8 mouse cellular contexts compared by ENCODE assay signal in the genomic region with DNA sequence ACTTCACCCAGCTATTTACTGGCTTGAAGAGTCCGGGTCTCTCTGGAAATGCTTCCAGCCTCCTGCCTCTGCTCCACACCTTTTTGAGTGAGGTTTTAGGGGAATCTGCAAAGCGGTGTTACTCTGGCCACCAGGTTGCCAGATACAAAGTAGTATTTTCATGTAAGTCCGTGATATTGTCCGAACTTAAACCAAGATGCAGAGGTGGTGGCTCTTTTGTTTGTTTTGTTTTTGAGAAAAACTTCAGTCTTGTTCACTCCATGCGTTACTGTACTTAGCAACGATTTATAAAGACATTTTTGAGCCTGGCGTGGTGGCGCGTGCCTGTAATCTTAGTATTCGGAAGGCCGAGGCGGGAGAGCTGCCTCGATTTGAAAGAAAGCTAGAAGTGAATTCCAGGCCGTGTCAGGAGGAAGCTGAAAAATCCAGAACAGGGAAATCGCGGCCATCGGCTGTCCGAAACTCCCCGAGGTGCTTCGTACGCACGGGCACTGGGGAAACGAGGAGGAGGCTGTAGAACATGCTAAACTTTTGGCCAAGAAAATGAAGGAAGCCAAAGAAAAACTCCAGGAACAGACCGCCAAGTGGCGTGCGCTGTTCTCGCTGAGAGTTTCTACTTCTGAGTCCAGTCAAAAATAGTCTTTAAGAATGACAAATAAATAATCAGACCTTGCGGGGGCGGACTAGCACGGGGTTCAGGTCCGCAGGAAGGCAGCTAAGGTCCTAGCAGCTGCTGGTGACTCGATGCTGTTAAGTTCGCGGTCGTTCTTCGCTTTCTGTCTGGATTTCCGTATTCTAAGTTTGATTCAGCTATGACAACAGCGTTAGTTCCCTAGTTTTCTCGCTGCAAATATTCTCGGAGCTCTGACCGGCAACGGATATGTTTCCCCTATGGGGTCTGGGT. TPM values are rescaled to one million over a fixed set of nuclear protein-coding genes. Genes with fewer than 3 reads are reported as not detected.
DNase-seq lines count a peak whose midpoint lies in the region; ATAC-seq and TF ChIP-seq lines count a peak whose summit lies in the region.

No protein-coding gene starts in this region.

- peak overlapping the region; percentile 74 for H3K4me3 ChIP-seq in bone marrow macrophage, adult 2 months (ENCODE audit: insufficient read depth, low read length)
- H3K4me3 ChIP-seq in forebrain, postnatal 0 days (ENCODE audit: low read depth, low read length): peak overlapping the region; percentile 37
- H3K4me3 ChIP-seq in kidney, postnatal 0 days (replicated peaks; ENCODE audit: low read depth, low read length): peak overlapping the region; percentile 49
- H3K4me3 ChIP-seq in stomach, postnatal 0 days (ENCODE audit: low read depth, low read length): peak overlapping the region; percentile 56

- TF ChIP-seq POLR2A in bone marrow macrophage, adult 2 months (IDR thresholded peaks at IDR 0.05; ENCODE audit: borderline replicate concordance, low read depth, low read length): no peak

- WGBS in forebrain, postnatal 0 days: 1% methylated on average over 42 of the region's 42 CpGs
- under 1% methylated on average over 42 of the region's 42 CpGs for WGBS in kidney, postnatal 0 days
- WGBS in stomach, postnatal 0 days: 1% methylated on average over 42 of the region's 42 CpGs

- no peaks in the 10 kb centered on the region for H3K9me3 ChIP-seq in forebrain, postnatal 0 days (ENCODE audit: low read length)
- no peaks in the 10 kb centered on the region for H3K9me3 ChIP-seq in kidney, postnatal 0 days (replicated peaks; ENCODE audit: low read length)
- H3K9me3 ChIP-seq in stomach, postnatal 0 days (ENCODE audit: control insufficient read depth, low read length): no peaks in the 10 kb centered on the region

- no peak for ATAC-seq in forebrain, postnatal 0 days
- peak; percentile 17 for ATAC-seq in kidney, postnatal 0 days (replicated peaks; ENCODE audit: low FRiP score, low read depth)
- ATAC-seq in stomach, postnatal 0 days (ENCODE audit: low FRiP score, low TSS enrichment): peak; percentile 37

- peak overlapping the region; percentile 51 for H3K4me2 ChIP-seq in forebrain, postnatal 0 days (ENCODE audit: low read depth)
- H3K4me2 ChIP-seq in kidney, postnatal 0 days (ENCODE audit: low read length): peak overlapping the region; percentile 72
- peak overlapping the region; percentile 78 for H3K4me2 ChIP-seq in stomach, postnatal 0 days (replicated peaks; ENCODE audit: low read depth)

- peaks cover 18% of the 10 kb centered on the region for H3K27me3 ChIP-seq in forebrain, postnatal 0 days (ENCODE audit: insufficient read depth, low read length)
- H3K27me3 ChIP-seq in kidney, postnatal 0 days (ENCODE audit: insufficient read depth, low read length): no peaks in the 10 kb centered on the region
- no peaks in the 10 kb centered on the region for H3K27me3 ChIP-seq in stomach, postnatal 0 days (ENCODE audit: control insufficient read depth, insufficient read depth, low read length)

- H3K9ac ChIP-seq in forebrain, postnatal 0 days: 0 out of 2 replicates have a peak overlapping the region, but pooled peaks have one; percentile 1
- H3K9ac ChIP-seq in kidney, postnatal 0 days (ENCODE audit: low read depth, low read length): peak overlapping the region; percentile 50
- peak overlapping the region; percentile 45 for H3K9ac ChIP-seq in stomach, postnatal 0 days (ENCODE audit: low read length)

- peaks cover 24% of the 10 kb centered on the region for H3K4me1 ChIP-seq in bone marrow macrophage, adult 2 months (ENCODE audit: control insufficient read depth, insufficient read depth, low read length)
- H3K4me1 ChIP-seq in forebrain, postnatal 0 days (ENCODE audit: insufficient read depth): no peaks in the 10 kb centered on the region
- peaks cover 8% of the 10 kb centered on the region for H3K4me1 ChIP-seq in kidney, postnatal 0 days (replicated peaks; ENCODE audit: insufficient read depth, low read length)
- H3K4me1 ChIP-seq in stomach, postnatal 0 days (replicated peaks; ENCODE audit: control insufficient read depth, insufficient read depth): no peaks in the 10 kb centered on the region; the same call in 1 of the 2 replicates

- H3K27ac ChIP-seq in bone marrow macrophage, adult 2 months (ENCODE audit: insufficient read depth, low read depth, low read length): peak overlapping the region; percentile 88
- peak overlapping the region; percentile 15; the same call in 1 of the 2 replicates for H3K27ac ChIP-seq in forebrain, postnatal 0 days (ENCODE audit: low read depth, low read length)
- peak overlapping the region; percentile 84 for H3K27ac ChIP-seq in kidney, postnatal 0 days
- H3K27ac ChIP-seq in stomach, postnatal 0 days (replicated peaks): peak overlapping the region; percentile 88

- no peak; the same call in 1 of the 2 replicates for TF ChIP-seq CTCF in bone marrow macrophage, adult 2 months (IDR thresholded peaks at IDR 0.05; ENCODE audit: low read depth, low read length)
- peak; percentile 5; the same call in 1 of the 2 replicates for TF ChIP-seq CTCF in forebrain, postnatal 0 days (IDR thresholded peaks at IDR 0.05; ENCODE audit: low read depth)
- peak; percentile 20 for TF ChIP-seq CTCF in kidney, postnatal 0 days (IDR thresholded peaks at IDR 0.05; ENCODE audit: low read depth)
- no peak for TF ChIP-seq CTCF in stomach, postnatal 0 days (IDR thresholded peaks at IDR 0.05; ENCODE audit: low read depth)

- H3K36me3 ChIP-seq in forebrain, postnatal 0 days (ENCODE audit: insufficient read depth): no peaks in the 10 kb centered on the region
- H3K36me3 ChIP-seq in kidney, postnatal 0 days (ENCODE audit: insufficient read depth, low read length): no peaks in the 10 kb centered on the region
- no peaks in the 10 kb centered on the region for H3K36me3 ChIP-seq in stomach, postnatal 0 days (ENCODE audit: control insufficient read depth, insufficient read depth, low read length)

- no peak for TF ChIP-seq EP300 in stomach, postnatal 0 days (optimal IDR thresholded peaks at IDR 0.05)

- DNase-seq in ovary, postnatal 14 days (ENCODE audit: low spot score): peak; percentile 29
- no peak for DNase-seq in ovary, postnatal 10 days (ENCODE audit: low spot score)
- DNase-seq in forebrain, postnatal 0 days: peak; percentile 6
- peak; percentile 76 for DNase-seq in kidney, postnatal 0 days (ENCODE audit: low spot score)
- peak; percentile 52 to 53 for DNase-seq in lung, postnatal 4 days
- DNase-seq in stomach, postnatal 0 days (ENCODE audit: low spot score): peak; percentile 50
- no peak for DNase-seq in layer of hippocampus, adult 8-10 months (ENCODE audit: low spot score in 2 of 2)

RNA-seq across cellular contexts. Expression of gene Mok, which starts 3.7 kb away (rescaled TPM):
- polyA plus RNA-seq in bone marrow macrophage, adult 2 months (2012; ENCODE audit: insufficient read depth, insufficient read length, missing spikeins): 5.4 and 5.7 TPM in 2 replicates
- 12.8 and 20.5 TPM in 2 replicates for total RNA-seq in forebrain, postnatal 0 days (2014; rRNA removed)
- 20.6 and 22.1 TPM in 2 replicates for polyA plus RNA-seq in forebrain, postnatal 0 days (2015; fragmentation: Nextera tagmentation; extraction: Ambion mirVana)
- 8.9 and 9.6 TPM in 2 replicates for polyA plus RNA-seq in kidney, postnatal 0 days (2015; fragmentation: Nextera tagmentation; extraction: Ambion mirVana)
- polyA plus RNA-seq in stomach, postnatal 0 days (2015; fragmentation: Nextera tagmentation; extraction: Ambion mirVana): 0.95 and 0.97 TPM in 2 replicates
- total RNA-seq in layer of hippocampus, adult 8-10 months (2022): 10 to 100 TPM in 3 of 4 experiments, 1 to 10 TPM in 1; 7.5 to 14.1 (median 11.5) TPM

RNA-seq across cellular contexts. Expression of gene Zfp839, which starts 5.6 kb away (rescaled TPM):
- 10.9 and 12.7 TPM in 2 replicates for polyA plus RNA-seq in bone marrow macrophage, adult 2 months (2012; ENCODE audit: insufficient read depth, insufficient read length, missing spikeins)
- 4.5 and 5.9 TPM in 2 replicates for total RNA-seq in forebrain, postnatal 0 days (2014; rRNA removed)
- 0.63 and 2.4 TPM in 2 replicates for polyA plus RNA-seq in forebrain, postnatal 0 days (2015; fragmentation: Nextera tagmentation; extraction: Ambion mirVana)
- polyA plus RNA-seq in kidney, postnatal 0 days (2015; fragmentation: Nextera tagmentation; extraction: Ambion mirVana): 2.2 and 2.3 TPM in 2 replicates
- 2.3 and 2.5 TPM in 2 replicates for polyA plus RNA-seq in stomach, postnatal 0 days (2015; fragmentation: Nextera tagmentation; extraction: Ambion mirVana)
- 10 to 100 TPM; 12.3 to 15.4 (median 14.8) TPM for total RNA-seq in layer of hippocampus, adult 8-10 months (2022)

RNA-seq across cellular contexts. Expression of gene Cinp, which starts 44.5 kb away (rescaled TPM):
- polyA plus RNA-seq in bone marrow macrophage, adult 2 months (2012; ENCODE audit: insufficient read depth, insufficient read length, missing spikeins): 30.8 and 35.7 TPM in 2 replicates
- 93.6 and 116 TPM in 2 replicates for total RNA-seq in forebrain, postnatal 0 days (2014; rRNA removed)
- 82.2 and 92.3 TPM in 2 replicates for polyA plus RNA-seq in forebrain, postnatal 0 days (2015; fragmentation: Nextera tagmentation; extraction: Ambion mirVana)
- polyA plus RNA-seq in kidney, postnatal 0 days (2015; fragmentation: Nextera tagmentation; extraction: Ambion mirVana): 59.0 and 59.2 TPM in 2 replicates
- polyA plus RNA-seq in stomach, postnatal 0 days (2015; fragmentation: Nextera tagmentation; extraction: Ambion mirVana): 42.5 and 43.8 TPM in 2 replicates
- total RNA-seq in layer of hippocampus, adult 8-10 months (2022): 10 to 100 TPM; 47.1 to 66.8 (median 55.9) TPM

RNA-seq across cellular contexts. Expression of gene Tecpr2, which starts 44.6 kb away (rescaled TPM):
- polyA plus RNA-seq in bone marrow macrophage, adult 2 months (2012; ENCODE audit: insufficient read depth, insufficient read length, missing spikeins): 6.6 and 6.8 TPM in 2 replicates
- total RNA-seq in forebrain, postnatal 0 days (2014; rRNA removed): 20.8 and 25.6 TPM in 2 replicates
- polyA plus RNA-seq in forebrain, postnatal 0 days (2015; fragmentation: Nextera tagmentation; extraction: Ambion mirVana): 3.4 and 5.6 TPM in 2 replicates
- 1.8 and 2.0 TPM in 2 replicates for polyA plus RNA-seq in kidney, postnatal 0 days (2015; fragmentation: Nextera tagmentation; extraction: Ambion mirVana)
- 1.1 and 1.2 TPM in 2 replicates for polyA plus RNA-seq in stomach, postnatal 0 days (2015; fragmentation: Nextera tagmentation; extraction: Ambion mirVana)
- total RNA-seq in layer of hippocampus, adult 8-10 months (2022): 10 to 100 TPM; 40.1 to 46.1 (median 44.4) TPM

Comparison
In these comparisons a context has a peak if more than half of its experiments do, and no peak if none do; other contexts are left out.
1. DNase-seq: peak in ovary, postnatal 14 days (single experiment), forebrain, postnatal 0 days (single experiment), kidney, postnatal 0 days (single experiment), lung, postnatal 4 days (2 of 2) and stomach, postnatal 0 days (single experiment); none in ovary, postnatal 10 days (single experiment) and layer of hippocampus, adult 8-10 months (0 of 2).
2. H3K27ac ChIP-seq: peak in every context shown above with its lines; median percentile 88 in bone marrow macrophage, adult 2 months; 88 in stomach, postnatal 0 days; 84 in kidney, postnatal 0 days; 15 in forebrain, postnatal 0 days.
3. CTCF ChIP-seq: peak in forebrain, postnatal 0 days (single experiment) and kidney, postnatal 0 days (single experiment); none in bone marrow macrophage, adult 2 months (single experiment) and stomach, postnatal 0 days (single experiment).
4. Peak in every context shown above with its lines, with median percentiles within 50 percentile points of each other: H3K4me3 ChIP-seq, H3K4me2 ChIP-seq and H3K9ac ChIP-seq.